Mouse (Mus musculus) heart, adult 2 months (tissue): ENCODE measurements around the gene Clp1. TPM values are rescaled to one million over a fixed set of nuclear protein-coding genes. Genes with fewer than 3 reads are reported as not detected.

ENCODE experiments used
- DNase-seq, 2 experiments: peaks; one replicate each; pipeline ENCODE4 v3.0.0; 2021
- H3K27ac ChIP-seq: fragments of 200-600 bp; 2 replicates; pipeline ENCODE4 v1.8.1; 2022
- H3K27me3 ChIP-seq: fragments of 200-500 bp; 2 replicates; pipeline ENCODE4 v1.6.1; 2012; ENCODE audit warnings: mild to moderate bottlenecking, low read length, inconsistent platforms, mixed read lengths; ENCODE audit not compliant: control insufficient read depth, insufficient read depth
- H3K36me3 ChIP-seq: fragments of 200-500 bp; 2 replicates; pipeline ENCODE4 v1.6.1; 2012; ENCODE audit warnings: low read length, inconsistent platforms; ENCODE audit not compliant: control insufficient read depth, insufficient read depth
- H3K4me1 ChIP-seq: fragments of 200-500 bp; 2 replicates; pipeline ENCODE4 v1.6.1; 2011; ENCODE audit warnings: low read length; ENCODE audit not compliant: control insufficient read depth, insufficient read depth
- H3K4me3 ChIP-seq: fragments of 200-600 bp; 2 replicates; pipeline ENCODE4 v1.8.1; 2022
- H3K79me2 ChIP-seq: fragments of 200-500 bp; replicated peaks from 2 replicates; pipeline ENCODE4 v1.6.1; 2012; ENCODE audit warnings: mild to moderate bottlenecking, inconsistent platforms, low read length, moderate library complexity, mixed read lengths; ENCODE audit not compliant: control insufficient read depth, insufficient read depth
- H3K9ac ChIP-seq: fragments of 200-500 bp; 2 replicates; pipeline ENCODE4 v1.6.1; 2012; ENCODE audit warnings: low read depth, mild to moderate bottlenecking, control low read depth, inconsistent platforms, low read length, mixed read lengths
- CTCF ChIP-seq: fragments of 200-600 bp; IDR thresholded peaks from 2 replicates; pipeline ENCODE4 v1.8.1; 2022; ENCODE audit warnings: antibody characterized with exemption, mild to moderate bottlenecking, moderate library complexity
- EP300 ChIP-seq: fragments of 200-500 bp; IDR thresholded peaks from 2 replicates; pipeline ENCODE4 v1.6.1; 2011; ENCODE audit warnings: low read depth, low read length, control low read depth; ENCODE audit not compliant: insufficient read depth
- POLR2A ChIP-seq: fragments of 200-500 bp; IDR thresholded peaks from 2 replicates; pipeline ENCODE4 v1.6.1; 2011; ENCODE audit warnings: mild to moderate bottlenecking, low read depth, low read length, control low read depth; ENCODE audit not compliant: insufficient read depth
- WGBS: fragments of 180-500 bp; shearing (Covaris S2); methylation state at CpG from one replicate; pipeline ENCODE4 v1.1.7; 2018; 5-methylcytosine and 5-hydroxymethylcytosine counted together
- intact Hi-C: fragments of 180-260 bp; cut with DNase I; formaldehyde crosslinking; loops from one replicate; pipeline ENCODE4 v1.15.1; 2025
- polyA plus RNA-seq: library from polyadenylated mRNA; depleted of rRNA; stranded (reverse); fragments of >200 nt; gene quantifications from 2 replicates; pipeline ENCODE4 v1.2.3, GENCODE M21; 2012
- total RNA-seq, 2 experiments: library from RNA; stranded (reverse); gene quantifications; 2 replicates each; pipeline ENCODE4 v1.2.3; 2021

Gene Clp1
- total and polyA plus RNA-seq, 3 experiments: 3.5 to 4.6 (median 4.0) TPM

GRCm38 (mm10) chr2:84714811-84715561 lies 12.2 kb downstream of the Clp1 start, which contains the start of gene Zdhhc5:
Gene Zdhhc5 (minus strand): TSS chr2:84715180.
- WGBS: under 1% methylated on average over 103 of the region's 107 CpGs
- peak; percentile 98 to 99 for DNase-seq
- TF ChIP-seq POLR2A (peak; percentile 95), CTCF (no peak), EP300 (0 out of 2 replicates have a peak, but pooled peaks have one; percentile 9)
- intact Hi-C loops: loop anchor here (2.0 kb wide), 1 partner anchor 36 kb away; the partner anchor contains the start of genes Gm28635, Med19 and Tmx2
- Histone ChIP-seq H3K36me3 (peaks cover 8% of the 10 kb centered on the region), H3K4me1 (peaks cover 2% of the 10 kb centered on the region), H3K79me2 (peaks cover 1% of the 10 kb centered on the region; the same call in 1 of the 2 replicates), H3K4me3 (peak within 1 kb of the TSS; percentile 97), H3K9ac (peak within 1 kb of the TSS; percentile 95), H3K27me3 (no peaks in the 10 kb centered on the region), H3K27ac (peak within 1 kb of the TSS; percentile 99)

GRCm38 (mm10) chr2:84714422-84714810 lies 12.7 kb downstream of the Clp1 start:
- intact Hi-C loops: loop anchor here (2.0 kb wide), 1 partner anchor 36 kb away; the partner anchor contains the start of genes Gm28635, Med19 and Tmx2

GRCm38 (mm10) chr2:84711898-84712297 lies 15.3 kb downstream of the Clp1 start:
- intact Hi-C loops: no loop called here
- Histone ChIP-seq H3K9ac (no peak overlapping the region), H3K4me1 (peaks cover 2% of the 10 kb centered on the region), H3K79me2 (peaks cover 3% of the 10 kb centered on the region), H3K36me3 (peaks cover 29% of the 10 kb centered on the region), H3K27ac (no peak overlapping the region), H3K4me3 (no peak overlapping the region), H3K27me3 (no peaks in the 10 kb centered on the region)
- WGBS: 83% methylated on average over 2 of the region's 2 CpGs
- TF ChIP-seq EP300: no peak
- TF ChIP-seq POLR2A: no peak
- no peak for TF ChIP-seq CTCF
- no peak for DNase-seq

More at GRCm38 (mm10) chr2:84714422-84714810, 12.7 kb downstream of the Clp1 start:
- Histone ChIP-seq H3K79me2 (peaks cover 1% of the 10 kb centered on the region; the same call in 1 of the 2 replicates), H3K4me3 (peak overlapping the region; percentile 97), H3K4me1 (peaks cover 2% of the 10 kb centered on the region), H3K27me3 (no peaks in the 10 kb centered on the region), H3K9ac (peak overlapping the region; percentile 95), H3K36me3 (peaks cover 12% of the 10 kb centered on the region), H3K27ac (peak overlapping the region; percentile 99)
- WGBS: under 1% methylated on average over 26 of the region's 26 CpGs
- TF ChIP-seq EP300: no peak
- TF ChIP-seq POLR2A: no peak
- TF ChIP-seq CTCF: no peak
- DNase-seq: no peak

- Histone ChIP-seq H3K4me1 (no peaks in the 10 kb centered on the region; the same call in 1 of the 2 replicates), H3K79me2 (peaks cover 3% of the 10 kb centered on the region), H3K9ac (no peak overlapping the region), H3K27ac (no peak overlapping the region), H3K27me3 (no peaks in the 10 kb centered on the region), H3K4me3 (no peak overlapping the region), H3K36me3 (peaks cover 39% of the 10 kb centered on the region)
- no peak for DNase-seq
- WGBS: 84% methylated on average over 1 of the region's 1 CpGs
- TF ChIP-seq POLR2A: no peak
- no peak for TF ChIP-seq EP300
- TF ChIP-seq CTCF: no peak
- intact Hi-C loops: no loop called here
These were observed 19.6 kb downstream of the Clp1 start for GRCm38 (mm10) chr2:84707523-84707922.

- H3K4me1 ChIP-seq: no peaks in the 10 kb centered on the region; the same call in 1 of the 2 replicates
- H3K36me3 ChIP-seq: peaks cover 33% of the 10 kb centered on the region
- H3K27ac ChIP-seq: no peak overlapping the region
- peaks cover 1% of the 10 kb centered on the region for H3K79me2 ChIP-seq
- no peaks in the 10 kb centered on the region for H3K27me3 ChIP-seq
- intact Hi-C loops: no loop called here
- DNase-seq: no peak
- 84% methylated on average over 1 of the region's 1 CpGs for WGBS
- H3K9ac ChIP-seq: no peak overlapping the region
- TF ChIP-seq CTCF (no peak), POLR2A (no peak), EP300 (no peak)
- no peak overlapping the region for H3K4me3 ChIP-seq
These were observed 21.9 kb downstream of the Clp1 start for GRCm38 (mm10) chr2:84705295-84705694.

GRCm38 (mm10) chr2:84704329-84704728 lies 22.8 kb downstream of the Clp1 start:
- DNase-seq: no peak
- Histone ChIP-seq H3K27ac (0 out of 2 replicates have a peak overlapping the region, but pooled peaks have one; percentile 6), H3K79me2 (peaks cover 1% of the 10 kb centered on the region), H3K4me3 (no peak overlapping the region), H3K36me3 (peaks cover 29% of the 10 kb centered on the region), H3K4me1 (no peaks in the 10 kb centered on the region; the same call in 1 of the 2 replicates), H3K9ac (no peak overlapping the region), H3K27me3 (no peaks in the 10 kb centered on the region)
- 45% methylated on average over 5 of the region's 5 CpGs for WGBS
- TF ChIP-seq EP300 (no peak), POLR2A (no peak), CTCF (no peak)
- intact Hi-C loops: no loop called here
